Mouse (Mus musculus): ENCODE data around the gene Aagab. TPM values are rescaled to one million over a fixed set of nuclear protein-coding genes. Genes with fewer than 3 reads are reported as not detected.

Aagab gene
- polyA plus RNA-seq, 1 experiment: 29.9 TPM

GRCm38 (mm10) chr9:63603849-63604248 is 1.4 kb downstream of the Aagab start:
- no peak for DNase-seq (ENCODE audit: extremely low spot score in 1 of 2, low spot score in 1 of 2)

- DNase-seq (ENCODE audit: extremely low spot score in 1 of 2, low spot score in 1 of 2): no peak
Observed at GRCm38 (mm10) chr9:63606594-63606993, 4.1 kb downstream of the Aagab start.

- no peak for DNase-seq (ENCODE audit: extremely low spot score in 1 of 2, low spot score in 1 of 2)
Observed at GRCm38 (mm10) chr9:63608006-63608405, 5.5 kb downstream of the Aagab start.

GRCm38 (mm10) chr9:63609246-63609645 is 6.8 kb downstream of the Aagab start:
- DNase-seq (ENCODE audit: extremely low spot score in 1 of 2, low spot score in 1 of 2): no peak

GRCm38 (mm10) chr9:63609776-63610175 is 7.3 kb downstream of the Aagab start:
- DNase-seq (ENCODE audit: extremely low spot score in 1 of 2, low spot score in 1 of 2): no peak

GRCm38 (mm10) chr9:63610231-63610630 is 7.8 kb downstream of the Aagab start:
- no peak for DNase-seq (ENCODE audit: extremely low spot score in 1 of 2, low spot score in 1 of 2)

GRCm38 (mm10) chr9:63610841-63611366 is 8.4 kb downstream of the Aagab start:
- DNase-seq (ENCODE audit: extremely low spot score in 1 of 2, low spot score in 1 of 2): no peak

GRCm38 (mm10) chr9:63611967-63612366 is 9.5 kb downstream of the Aagab start:
- no peak for DNase-seq (ENCODE audit: extremely low spot score in 1 of 2, low spot score in 1 of 2)

GRCm38 (mm10) chr9:63612565-63613515 is 10.4 kb downstream of the Aagab start:
- no peak for DNase-seq (ENCODE audit: extremely low spot score in 1 of 2, low spot score in 1 of 2)

GRCm38 (mm10) chr9:63613569-63613968 is 11.1 kb downstream of the Aagab start:
- DNase-seq (ENCODE audit: extremely low spot score in 1 of 2, low spot score in 1 of 2): no peak

- DNase-seq (ENCODE audit: extremely low spot score in 1 of 2, low spot score in 1 of 2): no peak
Observed at GRCm38 (mm10) chr9:63614018-63614985, 11.8 kb downstream of the Aagab start.

- no peak for DNase-seq (ENCODE audit: extremely low spot score in 1 of 2, low spot score in 1 of 2)
Observed at GRCm38 (mm10) chr9:63617967-63618366, 15.5 kb downstream of the Aagab start.

GRCm38 (mm10) chr9:63623895-63624569 is 21.6 kb downstream of the Aagab start:
- no peak for DNase-seq (ENCODE audit: extremely low spot score in 1 of 2, low spot score in 1 of 2)

- DNase-seq (ENCODE audit: extremely low spot score in 1 of 2, low spot score in 1 of 2): no peak
Observed at GRCm38 (mm10) chr9:63625090-63625756, 22.8 kb downstream of the Aagab start.

- no peak for DNase-seq (ENCODE audit: extremely low spot score in 1 of 2, low spot score in 1 of 2)
Observed at GRCm38 (mm10) chr9:63632045-63632444, 29.6 kb downstream of the Aagab start.

GRCm38 (mm10) chr9:63632924-63633323 is 30.5 kb downstream of the Aagab start:
- peak; percentile 66 to 77 for DNase-seq (ENCODE audit: extremely low spot score in 1 of 2, low spot score in 1 of 2)

GRCm38 (mm10) chr9:63633334-63633733 is 30.9 kb downstream of the Aagab start:
- DNase-seq (ENCODE audit: extremely low spot score in 1 of 2, low spot score in 1 of 2): no peak

GRCm38 (mm10) chr9:63636113-63636512 is 33.7 kb downstream of the Aagab start:
- DNase-seq (ENCODE audit: extremely low spot score in 1 of 2, low spot score in 1 of 2): no peak

GRCm38 (mm10) chr9:63641983-63642646 is 39.7 kb downstream of the Aagab start:
- DNase-seq (ENCODE audit: extremely low spot score in 1 of 2, low spot score in 1 of 2): peak in 1 of 2 experiments; percentile 75

Data from frontal cortex, adult 2 months (tissue).